Mouse (Mus musculus) erythroblast, embryonic 14.5 days (primary cell): ENCODE data around the gene Ccnl2. TPM values are rescaled to one million over a fixed set of nuclear protein-coding genes. Genes with fewer than 3 reads are reported as not detected.

Source experiments
- H3K27me3 ChIP-seq: 2 replicates; pipeline ENCODE4 v1.6.1; 2012; ENCODE audit warnings: inconsistent platforms; ENCODE audit not compliant: control insufficient read depth
- H3K36me3 ChIP-seq: 2 replicates; pipeline ENCODE4 v1.6.1; 2012; ENCODE audit warnings: mild to moderate bottlenecking, inconsistent platforms; ENCODE audit not compliant: control insufficient read depth
- H3K4me1 ChIP-seq: 2 replicates; pipeline ENCODE4 v1.6.1; 2012; ENCODE audit warnings: inconsistent platforms; ENCODE audit not compliant: control insufficient read depth
- H3K4me3 ChIP-seq: replicated peaks from 2 replicates; pipeline ENCODE3; 2012; ENCODE audit warnings: moderate library complexity, mild to moderate bottlenecking, inconsistent platforms
- H3K9me3 ChIP-seq: 2 replicates; pipeline ENCODE4 v1.6.1; 2012; ENCODE audit warnings: low read length, inconsistent platforms, mixed read lengths; ENCODE audit not compliant: control insufficient read depth
- GATA1 ChIP-seq: IDR thresholded peaks from 2 replicates; pipeline ENCODE4 v1.6.1; 2012; ENCODE audit warnings: low read length, inconsistent platforms, mixed read lengths
- TAL1 ChIP-seq: IDR thresholded peaks from 3 replicates; pipeline ENCODE4 v1.6.1; 2012; ENCODE audit warnings: low read length, inconsistent platforms, mixed read lengths
- polyA plus RNA-seq: library from polyadenylated mRNA; stranded (reverse); fragments of >175 nt; gene quantifications from 2 replicates; pipeline ENCODE4 v1.2.3, GENCODE M21; 2012

Gene Ccnl2
- polyA plus RNA-seq, 1 experiment, result 4.8 TPM

- H3K36me3 ChIP-seq, result peaks cover 64% of the 10 kb centered on the region
- H3K9me3 ChIP-seq, result no peaks in the 10 kb centered on the region
- peaks cover 77% of the 10 kb centered on the region for H3K4me1 ChIP-seq
- H3K27me3 ChIP-seq, result no peaks in the 10 kb centered on the region
- H3K4me3 ChIP-seq, result no peak overlapping the region
- TF ChIP-seq GATA1 (no peak), TAL1 (no peak)
Measured at GRCm38 (mm10) chr4:155851368-155851767, 39.1 kb downstream of the Ccnl2 start.

GRCm38 (mm10) chr4:155851951-155852411 is 39.7 kb downstream of the Ccnl2 start:
- Histone ChIP-seq H3K4me3 (no peak overlapping the region), H3K27me3 (no peaks in the 10 kb centered on the region), H3K36me3 (peaks cover 70% of the 10 kb centered on the region), H3K4me1 (peaks cover 77% of the 10 kb centered on the region), H3K9me3 (no peaks in the 10 kb centered on the region)
- TF ChIP-seq TAL1 (no peak), GATA1 (no peak)

GRCm38 (mm10) chr4:155853421-155853820 is 41.1 kb downstream of the Ccnl2 start:
- Histone ChIP-seq H3K27me3 (no peaks in the 10 kb centered on the region), H3K9me3 (no peaks in the 10 kb centered on the region), H3K4me1 (peaks cover 71% of the 10 kb centered on the region), H3K36me3 (peaks cover 85% of the 10 kb centered on the region), H3K4me3 (no peak overlapping the region)
- no peak for TF ChIP-seq GATA1
- TF ChIP-seq TAL1, result no peak

GRCm38 (mm10) chr4:155854991-155855390 is 42.7 kb downstream of the Ccnl2 start:
- Histone ChIP-seq H3K27me3 (no peaks in the 10 kb centered on the region), H3K9me3 (no peaks in the 10 kb centered on the region), H3K4me3 (no peak overlapping the region), H3K4me1 (peaks cover 55% of the 10 kb centered on the region), H3K36me3 (peaks cover 93% of the 10 kb centered on the region)
- TF ChIP-seq GATA1 (no peak), TAL1 (no peak)

DNA sequence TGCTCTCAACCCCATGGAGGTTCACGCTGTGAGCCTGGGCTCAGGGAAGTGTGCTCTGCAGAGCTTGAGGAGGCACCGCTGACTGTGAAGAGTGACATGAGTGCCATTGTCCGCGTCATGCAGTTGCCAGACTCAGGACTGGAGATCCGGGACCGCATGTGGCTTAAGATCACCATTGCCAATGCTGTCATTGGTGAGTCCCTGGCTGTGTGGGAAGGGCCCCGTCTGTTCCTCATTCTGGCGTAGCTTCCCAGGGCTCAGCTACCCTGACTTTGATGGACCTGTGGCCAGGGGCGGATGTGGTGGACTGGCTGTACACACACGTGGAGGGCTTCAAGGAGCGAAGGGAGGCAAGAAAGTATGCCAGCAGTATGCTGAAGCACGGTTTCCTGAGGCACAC is 43.8 kb downstream of the Ccnl2 start:
- TF ChIP-seq TAL1 (no peak), GATA1 (no peak)
- H3K9me3 ChIP-seq, result no peaks in the 10 kb centered on the region
- H3K4me1 ChIP-seq, result peaks cover 47% of the 10 kb centered on the region
- peaks cover 96% of the 10 kb centered on the region for H3K36me3 ChIP-seq
- H3K4me3 ChIP-seq, result no peak overlapping the region
- no peaks in the 10 kb centered on the region for H3K27me3 ChIP-seq

DNA sequence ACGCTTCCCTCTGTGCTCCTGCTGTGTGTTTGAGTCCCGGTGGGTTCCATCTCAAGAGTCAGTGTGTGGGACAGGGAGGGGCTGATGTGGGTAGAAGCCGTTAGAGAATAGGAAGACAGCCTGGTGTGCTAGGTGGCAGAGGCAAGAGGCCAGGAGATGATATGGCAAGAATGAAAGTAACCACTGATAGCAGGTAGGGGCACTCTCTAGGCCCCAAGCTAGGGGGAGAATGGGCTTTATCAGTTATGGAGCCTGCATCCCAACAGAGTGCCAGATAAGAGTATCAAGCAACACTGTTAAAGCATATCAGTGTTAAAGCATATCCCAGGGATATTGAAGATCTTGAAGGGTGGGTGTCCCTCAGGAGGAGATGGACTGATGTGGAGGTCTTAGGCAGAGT is 44.6 kb downstream of the Ccnl2 start:
- Histone ChIP-seq H3K4me1 (peaks cover 39% of the 10 kb centered on the region), H3K4me3 (no peak overlapping the region), H3K9me3 (no peaks in the 10 kb centered on the region), H3K36me3 (peaks cover 97% of the 10 kb centered on the region), H3K27me3 (no peaks in the 10 kb centered on the region)
- no peak for TF ChIP-seq TAL1

DNA sequence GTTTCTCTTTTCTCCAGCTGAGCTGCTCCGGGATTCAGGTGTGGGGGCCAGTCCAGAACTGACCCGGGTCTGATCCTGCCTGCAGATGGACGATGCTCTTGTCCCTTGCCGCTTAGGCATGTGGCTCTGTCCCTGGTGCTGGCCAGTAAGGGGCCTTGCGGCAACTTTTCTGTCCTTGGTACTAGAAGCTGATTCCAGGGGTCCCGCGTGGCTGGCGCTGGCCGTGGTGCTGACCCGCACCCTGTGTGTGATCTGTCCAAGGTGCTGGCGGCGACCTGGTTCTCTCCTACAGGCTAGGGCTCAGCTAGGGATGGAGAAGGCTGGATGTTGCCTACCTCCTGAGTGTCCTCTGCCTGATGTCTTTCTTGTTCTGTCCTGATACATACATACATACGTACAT is 47.0 kb downstream of the Ccnl2 start:
- Histone ChIP-seq H3K27me3 (no peaks in the 10 kb centered on the region), H3K4me3 (no peak overlapping the region), H3K4me1 (peaks cover 32% of the 10 kb centered on the region), H3K36me3 (peaks cover 82% of the 10 kb centered on the region), H3K9me3 (no peaks in the 10 kb centered on the region)
- TF ChIP-seq TAL1 (no peak), GATA1 (no peak)

DNA sequence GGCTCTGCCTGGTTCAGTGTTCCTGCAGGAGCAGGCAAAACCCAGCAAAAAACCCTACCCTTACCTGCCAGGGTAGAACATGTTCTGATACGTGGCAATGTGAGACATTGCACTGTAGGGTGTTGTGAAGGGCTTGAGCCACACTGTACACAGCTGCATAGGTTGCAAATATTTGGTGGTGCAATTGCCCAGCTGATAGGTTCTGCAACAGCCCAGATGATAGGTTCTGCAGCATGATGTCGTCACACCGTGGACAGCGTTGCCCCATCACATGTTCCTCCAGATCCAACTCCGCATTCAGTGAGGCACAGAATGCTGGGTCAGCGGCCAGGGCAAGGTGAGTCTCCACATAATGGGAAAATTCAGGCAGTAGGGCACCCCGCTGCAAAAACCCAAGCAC is 49.5 kb downstream of the Ccnl2 start:
- Histone ChIP-seq H3K27me3 (no peaks in the 10 kb centered on the region), H3K4me1 (peaks cover 10% of the 10 kb centered on the region), H3K4me3 (no peak overlapping the region), H3K9me3 (no peaks in the 10 kb centered on the region), H3K36me3 (peaks cover 82% of the 10 kb centered on the region)
- TF ChIP-seq TAL1 (no peak), GATA1 (no peak)

- peaks cover 11% of the 10 kb centered on the region for H3K4me1 ChIP-seq
- TF ChIP-seq TAL1, result no peak
- no peak for TF ChIP-seq GATA1
- H3K4me3 ChIP-seq, result no peak within 1 kb of the TSS
- peaks cover 77% of the 10 kb centered on the region for H3K36me3 ChIP-seq
- no peaks in the 10 kb centered on the region for H3K27me3 ChIP-seq
- H3K9me3 ChIP-seq, result no peaks in the 10 kb centered on the region
Measured at GRCm38 (mm10) chr4:155863001-155863400, 50.7 kb downstream of the Ccnl2 start, which contains the start of gene Tas1r3. TSS of gene Tas1r3 (minus strand) at chr4:155863362.
